Mouse (Mus musculus) intestine, embryonic 14.5 days (tissue): ENCODE data around the gene Scnn1a. TPM values are rescaled to one million over a fixed set of nuclear protein-coding genes. Genes with fewer than 3 reads are reported as not detected.

ENCODE experiments used
- ATAC-seq: fragments of 200-750 bp; cut with Nextera tagmentation; replicated peaks from 2 replicates; pipeline ENCODE4 v1.8.0; 2017; ENCODE audit warnings: low read depth, moderate number of reproducible peaks, moderate TSS enrichment, moderate library complexity; ENCODE audit not compliant: low FRiP score, low TSS enrichment
- DNase-seq: peaks from one replicate; pipeline ENCODE4 v3.0.0-alpha.2; 2018; ENCODE audit warnings: low spot score
- H3K27ac ChIP-seq: fragments of 300-500 bp; sonication (generic); 2 replicates; pipeline ENCODE4 v1.5.1; 2014; ENCODE audit warnings: low read depth, mild to moderate bottlenecking, control low read depth
- H3K27me3 ChIP-seq: fragments of 300-500 bp; sonication (generic); replicated peaks from 2 replicates; pipeline ENCODE4 v1.6.1; 2014; ENCODE audit warnings: low read length, control low read depth; ENCODE audit not compliant: control insufficient read depth, insufficient read depth
- H3K36me3 ChIP-seq: fragments of 300-500 bp; sonication (generic); 2 replicates; pipeline ENCODE4 v1.6.1; 2014; ENCODE audit warnings: low read length, control low read depth; ENCODE audit not compliant: control insufficient read depth, insufficient read depth
- H3K4me1 ChIP-seq: fragments of 300-500 bp; sonication (generic); replicated peaks from 2 replicates; pipeline ENCODE4 v1.6.1; 2014; ENCODE audit warnings: low read length, control low read depth, mixed read lengths; ENCODE audit not compliant: control insufficient read depth, insufficient read depth
- H3K4me2 ChIP-seq: fragments of 300-500 bp; sonication (generic); 2 replicates; pipeline ENCODE4 v1.6.1; 2014; ENCODE audit warnings: low read length
- H3K4me3 ChIP-seq: fragments of 300-500 bp; sonication (generic); 2 replicates; pipeline ENCODE4 v1.5.1; 2014; ENCODE audit warnings: low read depth, low read length, control low read depth, mixed read lengths
- H3K9ac ChIP-seq: fragments of 300-500 bp; sonication (generic); 2 replicates; pipeline ENCODE4 v1.6.1; 2014; ENCODE audit warnings: mild to moderate bottlenecking, low read length
- H3K9me3 ChIP-seq: fragments of 300-500 bp; sonication (generic); 2 replicates; pipeline ENCODE4 v1.6.1; 2016; ENCODE audit warnings: low read length, control low read depth; ENCODE audit not compliant: control insufficient read depth
- WGBS: fragments of 180-500 bp; shearing (Covaris S2); extraction: QIAGEN DNeasy Blood & Tissue Kit; methylation state at CpG from one replicate; pipeline ENCODE4 v1.1.7; 2014; 5-methylcytosine and 5-hydroxymethylcytosine counted together
- polyA plus RNA-seq: library from polyadenylated mRNA; unstranded; fragments of >200 nt; fragmentation: Nextera tagmentation; extraction: Ambion mirVana; gene quantifications from 2 replicates; pipeline ENCODE4 v1.2.1, GENCODE M21; 2014

Gene Scnn1a
- polyA plus RNA-seq, 1 experiment from 2014 or later, result 2.0 TPM

DNA sequence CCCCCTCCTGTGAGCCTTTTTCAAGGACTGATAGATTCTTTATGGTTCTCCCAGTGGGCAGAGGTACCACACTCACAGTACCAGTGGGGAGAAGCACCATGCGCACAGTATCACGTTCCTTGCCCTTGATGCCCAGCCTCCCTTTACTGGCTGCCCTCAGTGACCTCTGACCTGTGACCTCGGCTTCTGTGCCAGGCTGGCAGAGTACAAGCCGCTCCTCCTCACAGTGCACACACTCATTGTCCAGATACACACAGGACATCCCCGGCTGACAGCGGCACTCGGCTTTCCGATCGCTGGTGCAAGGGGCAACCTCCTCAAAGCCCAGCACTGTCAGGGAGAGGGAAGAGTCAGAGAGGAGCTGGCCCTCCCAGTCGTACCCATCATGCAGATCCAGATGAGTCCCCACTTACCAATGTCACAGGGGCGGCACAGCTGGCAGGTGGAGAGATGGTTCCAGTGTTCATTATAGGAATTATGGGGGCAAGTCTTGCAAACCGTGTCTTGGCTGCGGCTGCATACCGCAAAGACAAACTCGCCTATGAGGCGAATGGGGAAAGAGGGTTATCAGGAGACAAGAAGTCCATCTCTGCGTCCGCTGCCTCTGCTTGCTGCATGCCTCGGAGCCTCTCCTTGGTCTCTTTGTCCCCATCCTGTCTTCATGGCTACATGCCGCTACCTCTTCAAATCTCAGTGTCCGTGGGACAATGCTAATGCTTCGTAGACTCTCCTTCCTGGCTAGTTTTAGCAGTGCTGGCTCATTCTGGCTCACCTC lies 7.7 kb upstream of the Scnn1a start:
- DNase-seq (no peak), ATAC-seq (no peak)
- H3K27me3 ChIP-seq, result no peaks in the 10 kb centered on the region
- H3K9me3 ChIP-seq, result no peaks in the 10 kb centered on the region
- H3K27ac ChIP-seq, result peak overlapping the region; percentile 79
- H3K36me3 ChIP-seq, result peaks cover 34% of the 10 kb centered on the region
- H3K4me2 ChIP-seq, result peak overlapping the region; percentile 86
- H3K4me3 ChIP-seq, result peak overlapping the region; percentile 63
- 55% methylated on average over 22 of the region's 22 CpGs for WGBS
- peak overlapping the region; percentile 93 for H3K9ac ChIP-seq
- peaks cover 30% of the 10 kb centered on the region for H3K4me1 ChIP-seq

DNA sequence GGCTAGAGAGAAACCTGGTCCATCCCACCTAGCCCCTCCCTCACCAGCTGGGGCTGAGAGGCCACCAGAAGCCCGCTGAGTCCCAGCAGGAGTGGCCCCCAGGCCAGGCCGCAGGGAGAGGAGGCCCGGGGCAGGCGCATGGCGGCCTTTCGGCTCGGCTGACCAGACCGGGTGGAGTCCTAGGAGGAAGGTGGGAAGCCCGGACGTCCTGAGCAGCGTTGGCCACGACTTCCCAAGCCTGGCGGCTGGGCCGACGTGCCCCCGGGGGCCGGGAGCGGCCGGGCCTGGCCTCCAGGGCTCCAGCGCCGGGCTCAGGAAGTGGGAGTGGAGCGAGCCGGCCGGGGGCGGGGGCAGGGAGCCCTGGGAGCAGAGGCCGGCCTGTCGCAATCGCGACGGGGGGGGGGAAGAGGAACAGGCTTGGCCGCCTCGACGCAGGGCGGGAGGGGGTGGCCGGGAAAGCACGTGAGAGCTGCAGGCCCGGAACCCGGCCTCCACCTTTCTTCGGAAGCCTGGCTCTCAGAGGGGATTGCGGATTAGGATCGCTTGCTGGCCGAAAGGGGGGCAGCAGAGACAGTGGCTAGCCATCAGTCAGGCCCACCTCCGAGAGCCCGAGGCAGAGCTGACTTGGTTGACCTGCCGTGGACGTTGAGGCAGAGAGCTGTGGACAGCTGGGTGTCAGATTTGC lies 6.8 kb upstream of the Scnn1a start, which contains the start of gene Ltbr:
TSS of gene Ltbr (minus strand) at position 340 of the 685 bp plus-strand sequence.
- Histone ChIP-seq H3K27ac (peak within 1 kb of the TSS; percentile 79), H3K36me3 (peaks cover 26% of the 10 kb centered on the region), H3K27me3 (no peaks in the 10 kb centered on the region), H3K9me3 (no peaks in the 10 kb centered on the region), H3K9ac (peak within 1 kb of the TSS; percentile 93), H3K4me2 (peak within 1 kb of the TSS; percentile 86), H3K4me3 (peak within 1 kb of the TSS; percentile 63), H3K4me1 (peaks cover 30% of the 10 kb centered on the region)
- peak; percentile 89 for ATAC-seq
- peak; percentile 86 for DNase-seq
- WGBS, result 2% methylated on average over 42 of the region's 46 CpGs

DNA sequence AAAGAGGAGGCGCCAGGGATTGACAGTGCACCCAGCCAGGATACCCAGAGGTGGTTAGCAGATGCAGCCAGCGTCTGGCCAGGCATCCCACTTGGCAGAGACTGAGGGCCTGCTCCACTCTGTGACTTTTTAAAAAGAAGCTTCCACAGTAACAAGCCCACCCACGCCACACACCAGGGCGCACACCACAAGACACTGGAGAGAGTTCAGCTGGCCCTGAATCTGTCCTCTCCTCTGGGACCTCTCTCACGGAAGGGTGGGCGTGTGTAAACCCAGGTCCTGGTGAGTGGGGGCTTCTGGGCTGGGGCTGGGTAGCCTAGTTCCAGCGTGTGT lies 6.3 kb upstream of the Scnn1a start:
- 51% methylated on average over 7 of the region's 7 CpGs for WGBS
- Histone ChIP-seq H3K36me3 (peaks cover 21% of the 10 kb centered on the region), H3K27ac (peak overlapping the region; percentile 79; the same call in 1 of the 2 replicates), H3K4me2 (peak overlapping the region; percentile 86), H3K9me3 (no peaks in the 10 kb centered on the region), H3K9ac (peak overlapping the region; percentile 93), H3K4me3 (peak overlapping the region; percentile 63; the same call in 1 of the 2 replicates), H3K4me1 (peaks cover 30% of the 10 kb centered on the region), H3K27me3 (no peaks in the 10 kb centered on the region)
- ATAC-seq (peak; percentile 12), DNase-seq (no peak)

DNA sequence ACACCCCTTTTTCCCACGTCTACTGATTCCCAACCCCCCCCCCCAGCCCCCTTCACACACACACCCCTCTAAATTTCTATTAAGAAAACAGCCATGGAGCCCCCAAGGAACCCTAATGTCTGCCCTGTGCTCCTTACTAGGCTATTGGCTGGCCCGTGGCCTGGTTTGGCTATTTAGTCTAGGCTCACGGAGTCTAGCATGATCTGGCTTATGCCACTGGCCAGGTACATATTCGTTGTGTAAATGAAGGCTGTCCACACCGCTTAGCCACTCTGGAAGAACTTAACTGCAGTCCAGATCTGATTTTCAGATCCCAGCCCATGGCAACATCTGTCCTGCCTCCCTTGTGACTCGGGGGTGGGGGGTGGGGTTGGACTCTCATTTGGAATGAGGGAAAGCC lies 5.7 kb upstream of the Scnn1a start:
- Histone ChIP-seq H3K4me1 (peaks cover 25% of the 10 kb centered on the region), H3K4me2 (no peak overlapping the region), H3K27ac (no peak overlapping the region), H3K9ac (no peak overlapping the region), H3K27me3 (no peaks in the 10 kb centered on the region), H3K4me3 (no peak overlapping the region), H3K9me3 (no peaks in the 10 kb centered on the region), H3K36me3 (peaks cover 16% of the 10 kb centered on the region; the same call in 1 of the 2 replicates)
- no peak for DNase-seq
- ATAC-seq, result no peak
- WGBS, result 76% methylated on average over 6 of the region's 6 CpGs

DNA sequence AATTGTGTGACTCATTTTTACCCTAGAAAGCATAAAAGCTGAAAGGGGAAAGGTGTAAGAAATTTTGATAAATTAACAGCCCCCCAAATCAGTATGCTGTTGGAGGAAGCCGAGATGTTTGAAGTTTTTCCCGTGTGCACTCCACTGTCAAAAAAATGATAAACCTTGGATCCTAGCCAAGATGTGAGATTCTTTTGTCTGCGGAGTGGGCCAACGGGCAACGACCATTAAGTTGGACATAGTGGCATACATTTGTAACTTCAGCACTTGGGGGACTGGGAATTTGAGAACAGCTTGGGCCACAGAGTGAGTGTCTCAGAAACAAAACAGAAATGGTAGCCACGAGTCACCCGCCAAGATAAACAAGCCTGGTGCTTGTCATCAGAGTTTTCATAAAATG lies 3.4 kb upstream of the Scnn1a start:
- no peak overlapping the region for H3K9ac ChIP-seq
- ATAC-seq, result no peak
- peaks cover 15% of the 10 kb centered on the region for H3K4me1 ChIP-seq
- no peak overlapping the region for H3K4me3 ChIP-seq
- H3K36me3 ChIP-seq, result no peaks in the 10 kb centered on the region
- H3K9me3 ChIP-seq, result no peaks in the 10 kb centered on the region
- no peak for DNase-seq
- peaks cover 19% of the 10 kb centered on the region for H3K27me3 ChIP-seq
- no peak overlapping the region for H3K27ac ChIP-seq
- WGBS, result 51% methylated on average over 7 of the region's 7 CpGs
- H3K4me2 ChIP-seq, result no peak overlapping the region

DNA sequence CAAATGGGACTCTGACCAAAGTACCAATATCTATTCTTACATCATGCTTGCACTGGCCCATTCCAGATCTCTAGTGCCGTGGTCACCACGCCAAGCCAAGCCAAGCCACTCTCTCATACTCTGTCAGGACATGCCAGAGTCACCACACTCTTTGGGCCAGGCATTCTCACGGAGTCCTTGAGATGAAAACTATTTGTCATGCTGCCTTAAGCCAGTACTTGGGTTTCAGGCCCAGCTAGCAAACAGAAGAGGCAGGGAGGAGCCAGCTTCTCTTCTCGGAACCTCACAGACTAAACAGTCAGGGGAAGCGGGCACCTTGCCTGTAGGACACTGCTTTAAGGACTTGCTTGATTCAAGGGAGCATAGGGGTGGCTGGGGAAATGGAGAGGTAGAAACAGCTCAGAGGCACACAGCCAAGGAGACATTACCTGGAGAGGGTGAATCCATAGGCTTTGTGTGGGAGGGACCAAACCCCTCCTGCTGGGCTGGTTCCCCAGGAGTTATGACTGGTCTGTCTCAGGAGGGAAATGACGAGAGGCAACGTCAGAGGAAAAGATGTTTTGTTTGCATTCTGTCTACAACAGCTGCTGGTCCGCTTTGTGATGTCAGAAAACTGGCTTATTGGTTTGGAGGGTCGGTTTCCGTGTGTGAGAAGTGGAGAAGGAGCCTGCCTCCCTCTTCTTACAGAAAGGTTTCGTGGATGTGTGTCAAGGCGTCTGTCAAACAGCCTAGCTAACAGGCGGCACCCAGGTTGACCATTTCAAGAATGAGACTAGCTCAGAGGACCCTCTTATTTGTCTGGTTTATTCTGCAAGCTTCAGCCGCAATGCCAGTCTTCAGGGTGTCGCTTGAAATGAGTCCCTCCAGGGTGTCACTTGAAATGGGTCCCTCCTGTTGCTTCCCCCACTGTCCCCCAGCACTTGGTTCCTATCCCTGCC lies 1.2 kb upstream of the Scnn1a start:
- peaks cover 3% of the 10 kb centered on the region; the same call in 1 of the 2 replicates for H3K4me1 ChIP-seq
- H3K27ac ChIP-seq, result no peak overlapping the region
- no peak overlapping the region for H3K4me2 ChIP-seq
- no peaks in the 10 kb centered on the region for H3K36me3 ChIP-seq
- no peak overlapping the region for H3K9ac ChIP-seq
- H3K4me3 ChIP-seq, result no peak overlapping the region
- ATAC-seq (no peak), DNase-seq (no peak)
- H3K9me3 ChIP-seq, result no peaks in the 10 kb centered on the region
- WGBS, result 59% methylated on average over 15 of the region's 15 CpGs
- peaks cover 27% of the 10 kb centered on the region for H3K27me3 ChIP-seq

DNA sequence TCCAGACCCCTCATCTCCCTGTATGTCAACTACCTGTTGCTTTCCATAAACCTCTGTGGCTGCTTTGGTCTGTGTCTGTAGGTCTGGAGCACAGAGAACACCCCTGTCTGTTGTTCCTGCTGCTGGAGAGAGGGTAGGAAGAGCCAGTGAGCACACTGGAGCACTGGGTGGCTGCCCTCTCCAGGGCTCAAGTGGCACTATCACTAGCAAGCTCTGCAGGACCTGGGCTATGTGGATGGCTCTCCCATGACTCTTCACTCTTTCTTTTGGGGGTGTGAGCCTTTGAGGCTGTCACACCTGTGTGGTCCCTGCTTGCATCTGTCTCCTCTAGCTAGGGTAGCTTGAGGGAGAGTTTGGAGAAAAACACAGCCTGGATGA lies 551 bp upstream of the Scnn1a start:
- Histone ChIP-seq H3K36me3 (no peaks in the 10 kb centered on the region), H3K4me3 (no peak overlapping the region), H3K9ac (no peak overlapping the region), H3K9me3 (no peaks in the 10 kb centered on the region), H3K27me3 (peaks cover 27% of the 10 kb centered on the region), H3K4me1 (no peaks in the 10 kb centered on the region), H3K4me2 (no peak overlapping the region), H3K27ac (no peak overlapping the region)
- no peak for DNase-seq
- no peak for ATAC-seq

DNA sequence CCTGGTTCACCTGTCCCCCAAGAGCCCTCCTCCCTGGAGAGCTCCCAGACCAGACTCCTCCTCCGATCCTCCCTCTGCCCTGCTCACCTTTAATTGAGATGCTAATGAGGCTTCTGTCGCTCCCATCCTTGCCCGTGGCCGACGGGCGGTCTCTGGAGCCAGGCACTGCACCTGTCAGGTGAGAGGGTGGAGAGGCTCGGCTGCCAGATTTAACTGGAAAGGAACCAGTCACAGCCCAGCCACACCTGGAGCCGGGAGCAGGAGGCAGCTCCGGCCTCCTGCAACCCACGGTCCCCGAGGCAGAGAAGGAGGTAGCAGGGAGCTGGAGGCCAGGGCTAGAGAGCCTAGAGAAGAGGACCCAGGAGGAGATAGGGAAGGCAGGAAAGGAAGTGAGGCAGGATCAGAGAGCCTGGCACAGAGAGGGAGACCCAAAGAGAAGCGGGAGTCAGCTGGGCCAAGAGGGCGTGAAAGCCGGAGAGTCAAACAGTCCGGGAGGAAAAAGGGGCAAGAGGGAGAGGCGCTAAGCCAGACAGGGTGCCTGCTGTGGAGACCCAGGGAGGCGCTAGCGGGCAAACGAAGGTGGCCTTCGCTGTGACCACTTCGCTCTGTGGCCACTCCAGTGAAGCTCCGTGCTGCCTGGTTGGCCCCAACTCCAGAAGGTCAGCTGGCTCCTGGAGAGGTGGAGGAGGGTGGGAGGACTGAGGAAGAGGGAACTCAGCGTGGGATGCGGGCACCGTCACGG lies 826 bp downstream of the Scnn1a start:
- 20% methylated on average over 26 of the region's 26 CpGs for WGBS
- ATAC-seq, result no peak
- no peaks in the 10 kb centered on the region for H3K36me3 ChIP-seq
- H3K4me1 ChIP-seq, result no peaks in the 10 kb centered on the region
- peaks cover 27% of the 10 kb centered on the region for H3K27me3 ChIP-seq
- DNase-seq, result no peak
- H3K27ac ChIP-seq, result no peak overlapping the region
- H3K4me3 ChIP-seq, result no peak overlapping the region
- H3K9ac ChIP-seq, result no peak overlapping the region
- no peak overlapping the region for H3K4me2 ChIP-seq
- no peaks in the 10 kb centered on the region for H3K9me3 ChIP-seq
